In the genomic region with DNA sequence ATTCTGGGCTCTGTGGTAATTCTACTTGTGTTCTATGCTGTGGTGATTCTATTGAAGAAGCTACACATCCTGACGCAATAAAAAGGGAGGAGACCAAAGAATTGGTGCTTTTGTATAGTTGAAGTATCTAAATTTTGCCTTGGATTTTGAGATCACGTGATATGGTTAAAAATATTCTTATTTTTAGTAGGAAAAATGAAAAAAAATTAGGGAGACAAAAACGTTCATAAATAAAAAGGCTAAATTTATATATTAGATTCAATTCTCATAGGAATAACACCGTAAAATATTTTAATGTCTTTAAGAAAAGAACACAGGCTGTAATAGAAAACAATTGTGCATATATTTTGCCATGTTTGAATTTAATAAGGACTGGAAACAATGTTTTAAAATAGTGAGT, we compare ENCODE assay signal across 8 mouse cellular contexts. TPM values are rescaled to one million over a fixed set of nuclear protein-coding genes. Genes with fewer than 3 reads are reported as not detected.
"Had no signal": no experiment of that assay in that cellular context is flagged by ENCODE, and none has a peak within 500 bp of the region (broad histone marks: within the 10 kb centered on the region; RNA-seq: fewer than 3 reads in every experiment).

A gene (minus strand): TSS at position 101 of the 400 bp plus-strand sequence.

RNA-seq across cellular contexts. Expression of the gene that starts here (rescaled TPM):
- total RNA-seq: left cerebral cortex, adult 2 months; left cerebral cortex, adult 8-10 months; left cerebral cortex, postnatal 10 days; left cerebral cortex, postnatal 14 days; left cerebral cortex, postnatal 25 days; left cerebral cortex, postnatal 36 days; left cerebral cortex, postnatal 4 days; midbrain, postnatal 0 days had no signal
